Mouse (Mus musculus) heart, postnatal 4 days (tissue): Measurements from ENCODE around the gene Myo1e. TPM values are rescaled to one million over a fixed set of nuclear protein-coding genes. Genes with fewer than 3 reads are reported as not detected.

ENCODE experiments used
- DNase-seq: peaks from one replicate; pipeline ENCODE4 v3.0.0; 2021
- total RNA-seq, 2 experiments: library from RNA; stranded (reverse); gene quantifications; 2 replicates each; pipeline ENCODE4 v1.2.3; 2021

Gene Myo1e
- total RNA-seq, 2 experiments from 2014 or later: 23.6 to 27.6 TPM

- DNase-seq: no peak
Observed at GRCm38 (mm10) chr9:70223142-70223541, 16.0 kb downstream of the Myo1e start.

- DNase-seq: no peak
Observed at GRCm38 (mm10) chr9:70224046-70224445, 16.9 kb downstream of the Myo1e start.

GRCm38 (mm10) chr9:70226359-70226758 is 19.2 kb downstream of the Myo1e start:
- no peak for DNase-seq

- no peak for DNase-seq
Observed at GRCm38 (mm10) chr9:70229823-70230222, 22.7 kb downstream of the Myo1e start.

GRCm38 (mm10) chr9:70232044-70233010 is 25.2 kb downstream of the Myo1e start:
- DNase-seq: no peak

GRCm38 (mm10) chr9:70237136-70237535 is 30.0 kb downstream of the Myo1e start:
- DNase-seq: no peak

- no peak for DNase-seq
Observed at GRCm38 (mm10) chr9:70237561-70237960, 30.4 kb downstream of the Myo1e start.

- DNase-seq: no peak
Observed at GRCm38 (mm10) chr9:70238391-70238790, 31.2 kb downstream of the Myo1e start.

GRCm38 (mm10) chr9:70239229-70239628 is 32.1 kb downstream of the Myo1e start:
- no peak for DNase-seq

GRCm38 (mm10) chr9:70240703-70241410 is 33.7 kb downstream of the Myo1e start:
- DNase-seq: no peak

GRCm38 (mm10) chr9:70241411-70241961 is 34.3 kb downstream of the Myo1e start:
- DNase-seq: no peak

GRCm38 (mm10) chr9:70242112-70242862 is 35.1 kb downstream of the Myo1e start:
- no peak for DNase-seq

GRCm38 (mm10) chr9:70243241-70243640 is 36.1 kb downstream of the Myo1e start:
- DNase-seq: no peak

GRCm38 (mm10) chr9:70243708-70244107 is 36.6 kb downstream of the Myo1e start:
- DNase-seq: no peak

GRCm38 (mm10) chr9:70244115-70244514 is 37.0 kb downstream of the Myo1e start:
- no peak for DNase-seq

GRCm38 (mm10) chr9:70245040-70245439 is 37.9 kb downstream of the Myo1e start:
- no peak for DNase-seq

- no peak for DNase-seq
Observed at GRCm38 (mm10) chr9:70246427-70246826, 39.3 kb downstream of the Myo1e start.

- no peak for DNase-seq
Observed at GRCm38 (mm10) chr9:70248046-70248445, 40.9 kb downstream of the Myo1e start.

- no peak for DNase-seq
Observed at GRCm38 (mm10) chr9:70248826-70249225, 41.7 kb downstream of the Myo1e start.

GRCm38 (mm10) chr9:70249881-70250681 is 42.9 kb downstream of the Myo1e start:
- peak; percentile 31 for DNase-seq

- DNase-seq: no peak
Observed at GRCm38 (mm10) chr9:70251441-70251985, 44.4 kb downstream of the Myo1e start.
